Mouse (Mus musculus) lung, postnatal 0 days (tissue): ENCODE data around the gene Bbs7. TPM values are rescaled to one million over a fixed set of nuclear protein-coding genes. Genes with fewer than 3 reads are reported as not detected.

Experiments
- ATAC-seq: fragments of 200-750 bp; cut with Nextera tagmentation; 2 replicates; pipeline ENCODE4 v1.8.0; 2017; ENCODE audit warnings: moderate library complexity
- DNase-seq: peaks from one replicate; pipeline ENCODE4 v3.0.0-alpha.2; 2016; ENCODE audit warnings: low spot score
- H3K27ac ChIP-seq: fragments of 300-500 bp; sonication (generic); 2 replicates; pipeline ENCODE4 v1.5.1; 2014; ENCODE audit warnings: antibody characterized with exemption, mild to moderate bottlenecking, low read length, mixed read lengths
- H3K27me3 ChIP-seq: fragments of 300-500 bp; sonication (generic); replicated peaks from 2 replicates; pipeline ENCODE4 v1.6.1; 2014; ENCODE audit warnings: low read length, mixed read lengths; ENCODE audit not compliant: insufficient read depth
- H3K36me3 ChIP-seq: fragments of 300-500 bp; sonication (generic); 2 replicates; pipeline ENCODE4 v1.6.1; 2014; ENCODE audit warnings: low read length, mixed read lengths; ENCODE audit not compliant: insufficient read depth
- H3K4me1 ChIP-seq: fragments of 300-500 bp; sonication (generic); 2 replicates; pipeline ENCODE4 v1.6.1; 2014; ENCODE audit warnings: antibody characterized with exemption, low read depth, low read length, mixed read lengths; ENCODE audit not compliant: insufficient read depth
- H3K4me2 ChIP-seq: fragments of 300-500 bp; sonication (generic); replicated peaks from 2 replicates; pipeline ENCODE4 v1.6.1; 2014; ENCODE audit warnings: low read depth, mild to moderate bottlenecking, low read length, moderate library complexity, mixed read lengths
- H3K4me3 ChIP-seq: fragments of 300-500 bp; sonication (generic); 2 replicates; pipeline ENCODE4 v1.5.1; 2014; ENCODE audit warnings: low read depth, low read length
- H3K9ac ChIP-seq: fragments of 300-500 bp; sonication (generic); replicated peaks from 2 replicates; pipeline ENCODE4 v1.6.1; 2014; ENCODE audit warnings: low read depth, mild to moderate bottlenecking
- H3K9me3 ChIP-seq: fragments of 300-500 bp; sonication (generic); 2 replicates; pipeline ENCODE4 v1.6.1; 2016; ENCODE audit warnings: low read length, mixed read lengths
- CTCF ChIP-seq: IDR thresholded peaks from 2 replicates; pipeline ENCODE4 v1.5.1; 2016; ENCODE audit warnings: antibody characterized with exemption, mild to moderate bottlenecking
- EP300 ChIP-seq: IDR thresholded peaks from 2 replicates; pipeline ENCODE4 v1.6.1; 2016; ENCODE audit warnings: antibody characterized with exemption, mild to moderate bottlenecking, control low read depth
- WGBS: fragments of 180-500 bp; shearing (Covaris S2); extraction: QIAGEN DNeasy Blood & Tissue Kit; methylation state at CpG from one replicate; pipeline ENCODE4 v1.1.7; 2014; 5-methylcytosine and 5-hydroxymethylcytosine counted together
- polyA plus RNA-seq: library from polyadenylated mRNA; unstranded; fragments of >200 nt; fragmentation: Nextera tagmentation; extraction: Ambion mirVana; gene quantifications from 2 replicates; pipeline ENCODE4 v1.2.1, GENCODE M21; 2015

The Bbs7 gene
- polyA plus RNA-seq, 1 experiment from 2014 or later: 8.8 TPM

- WGBS: 83% methylated on average over 2 of the region's 2 CpGs
- TF ChIP-seq CTCF (no peak), EP300 (no peak)
- Histone ChIP-seq H3K36me3 (no peaks in the 10 kb centered on the region), H3K9ac (no peak overlapping the region), H3K4me1 (no peaks in the 10 kb centered on the region), H3K27ac (no peak overlapping the region), H3K4me2 (no peak overlapping the region), H3K4me3 (no peak overlapping the region), H3K27me3 (no peaks in the 10 kb centered on the region), H3K9me3 (no peaks in the 10 kb centered on the region)
- no peak for ATAC-seq
- no peak for DNase-seq
Observed at GRCm38 (mm10) chr3:36541399-36541798, 71.9 kb downstream of the Bbs7 start.

- no peak overlapping the region for H3K9ac ChIP-seq
- DNase-seq: no peak
- ATAC-seq: no peak
Observed at GRCm38 (mm10) chr3:36540756-36541155, 72.5 kb downstream of the Bbs7 start.

GRCm38 (mm10) chr3:36537701-36538470 lies 75.4 kb downstream of the Bbs7 start:
- Histone ChIP-seq H3K27ac (no peak overlapping the region), H3K27me3 (no peaks in the 10 kb centered on the region), H3K36me3 (no peaks in the 10 kb centered on the region), H3K4me3 (no peak overlapping the region), H3K4me1 (peaks cover 4% of the 10 kb centered on the region; the same call in 1 of the 2 replicates), H3K9me3 (no peaks in the 10 kb centered on the region), H3K9ac (no peak overlapping the region), H3K4me2 (no peak overlapping the region)
- 74% methylated on average over 4 of the region's 4 CpGs for WGBS
- ATAC-seq (no peak), DNase-seq (no peak)
- TF ChIP-seq CTCF: no peak
- no peak for TF ChIP-seq EP300

More at GRCm38 (mm10) chr3:36540756-36541155, 72.5 kb downstream of the Bbs7 start:
- no peak overlapping the region for H3K4me3 ChIP-seq
- no peaks in the 10 kb centered on the region for H3K27me3 ChIP-seq
- no peaks in the 10 kb centered on the region for H3K4me1 ChIP-seq
- 35% methylated on average over 2 of the region's 2 CpGs for WGBS
- no peak overlapping the region for H3K4me2 ChIP-seq
- H3K27ac ChIP-seq: no peak overlapping the region
- no peaks in the 10 kb centered on the region for H3K36me3 ChIP-seq
- no peaks in the 10 kb centered on the region for H3K9me3 ChIP-seq
- no peak for TF ChIP-seq CTCF
- no peak for TF ChIP-seq EP300

GRCm38 (mm10) chr3:36536041-36536440 lies 77.2 kb downstream of the Bbs7 start:
- no peak for TF ChIP-seq CTCF
- TF ChIP-seq EP300: no peak
- no peak overlapping the region for H3K27ac ChIP-seq
- H3K4me2 ChIP-seq: no peak overlapping the region
- no peak for DNase-seq
- H3K9ac ChIP-seq: no peak overlapping the region
- peaks cover 12% of the 10 kb centered on the region; the same call in 1 of the 2 replicates for H3K4me1 ChIP-seq
- H3K9me3 ChIP-seq: no peaks in the 10 kb centered on the region
- 70% methylated on average over 12 of the region's 12 CpGs for WGBS
- H3K36me3 ChIP-seq: no peaks in the 10 kb centered on the region
- no peaks in the 10 kb centered on the region for H3K27me3 ChIP-seq
- ATAC-seq: no peak
- H3K4me3 ChIP-seq: no peak overlapping the region

GRCm38 (mm10) chr3:36533201-36533672 lies 80.0 kb downstream of the Bbs7 start:
- H3K27ac ChIP-seq: peak overlapping the region; percentile 34; the same call in 1 of the 2 replicates
- DNase-seq (peak; percentile 59), ATAC-seq (peak; percentile 56)
- TF ChIP-seq CTCF: no peak
- H3K9me3 ChIP-seq: no peaks in the 10 kb centered on the region
- no peak overlapping the region for H3K4me3 ChIP-seq
- H3K4me1 ChIP-seq: peaks cover 15% of the 10 kb centered on the region; the same call in 1 of the 2 replicates
- H3K4me2 ChIP-seq: no peak overlapping the region
- 0% methylated on average over 1 of the region's 1 CpGs for WGBS
- H3K36me3 ChIP-seq: no peaks in the 10 kb centered on the region
- no peak overlapping the region for H3K9ac ChIP-seq
- no peaks in the 10 kb centered on the region for H3K27me3 ChIP-seq

GRCm38 (mm10) chr3:36532738-36533137 lies 80.5 kb downstream of the Bbs7 start:
- DNase-seq (peak; percentile 17), ATAC-seq (no peak)
- no peaks in the 10 kb centered on the region for H3K27me3 ChIP-seq
- H3K27ac ChIP-seq: no peak overlapping the region
- TF ChIP-seq CTCF: no peak
- no peak for TF ChIP-seq EP300
- WGBS: 18% methylated on average over 7 of the region's 7 CpGs
- H3K4me1 ChIP-seq: peaks cover 15% of the 10 kb centered on the region; the same call in 1 of the 2 replicates
- H3K9me3 ChIP-seq: no peaks in the 10 kb centered on the region
- H3K36me3 ChIP-seq: no peaks in the 10 kb centered on the region
- no peak overlapping the region for H3K9ac ChIP-seq
- no peak overlapping the region for H3K4me3 ChIP-seq
- peak overlapping the region; percentile 69; the same call in 1 of the 2 replicates for H3K4me2 ChIP-seq
